Comparison of ENCODE assay signal across 8 mouse cellular contexts in genomic region chr2:45049279-45049678, GRCm38 (mm10).
DNase-seq lines count a peak whose midpoint lies in the region; ATAC-seq and TF ChIP-seq lines count a peak whose summit lies in the region.

No protein-coding gene starts in this region.

- TF ChIP-seq CTCF in intestine, postnatal 0 days (IDR thresholded peaks at IDR 0.05; ENCODE audit: low read depth) = no peak
- no peak for TF ChIP-seq CTCF in stomach, postnatal 0 days (IDR thresholded peaks at IDR 0.05; ENCODE audit: low read depth)

- peaks cover 14% of the 10 kb centered on the region for H3K4me1 ChIP-seq in intestine, embryonic 16.5 days (ENCODE audit: control insufficient read depth, insufficient read depth, low read length)
- H3K4me1 ChIP-seq in intestine, postnatal 0 days (replicated peaks; ENCODE audit: control insufficient read depth, insufficient read depth, low read length) = no peaks in the 10 kb centered on the region
- H3K4me1 ChIP-seq in liver, embryonic 11.5 days (replicated peaks; ENCODE audit: control insufficient read depth, insufficient read depth, low read length) = peaks cover 61% of the 10 kb centered on the region
- H3K4me1 ChIP-seq in stomach, postnatal 0 days (replicated peaks; ENCODE audit: control insufficient read depth, insufficient read depth) = 0 out of 2 replicates have a peak, but pooled peaks cover 2% of the 10 kb centered on the region

- ATAC-seq in intestine, embryonic 16.5 days = 0 out of 2 replicates have a peak, but pooled peaks have one; percentile 36
- ATAC-seq in intestine, postnatal 0 days = no peak
- 0 out of 2 replicates have a peak, but pooled peaks have one; percentile 13 for ATAC-seq in liver, embryonic 11.5 days (replicated peaks; ENCODE audit: low FRiP score)
- no peak for ATAC-seq in cerebellum, adult (ENCODE audit: insufficient number of reproducible peaks, low FRiP score, low TSS enrichment)
- ATAC-seq in stomach, postnatal 0 days (ENCODE audit: low FRiP score, low TSS enrichment) = no peak

- no peak overlapping the region for H3K27ac ChIP-seq in intestine, embryonic 16.5 days (ENCODE audit: low read length)
- no peak overlapping the region for H3K27ac ChIP-seq in intestine, postnatal 0 days (ENCODE audit: low read depth, low read length)
- no peak overlapping the region for H3K27ac ChIP-seq in liver, embryonic 11.5 days (ENCODE audit: low read depth, low read length)
- no peak overlapping the region for H3K27ac ChIP-seq in stomach, postnatal 0 days (replicated peaks)

- DNase-seq in A20 (ENCODE audit: low read depth, low spot score) (peak; percentile 44), adipocyte (ENCODE audit: low spot score) (peak; percentile 40)
- no peak for DNase-seq in liver, embryonic 11.5 days (ENCODE audit: low spot score)
- DNase-seq in urinary bladder, postnatal 25 days (ENCODE audit: low spot score) = no peak
- no peak for DNase-seq in stomach, postnatal 0 days (ENCODE audit: low spot score)

- no peak overlapping the region for H3K4me2 ChIP-seq in intestine, embryonic 16.5 days (ENCODE audit: low read depth, low read length)
- H3K4me2 ChIP-seq in intestine, postnatal 0 days (replicated peaks; ENCODE audit: low read depth) = no peak overlapping the region
- no peak overlapping the region for H3K4me2 ChIP-seq in liver, embryonic 11.5 days
- no peak overlapping the region for H3K4me2 ChIP-seq in stomach, postnatal 0 days (replicated peaks; ENCODE audit: low read depth)

- H3K9ac ChIP-seq in intestine, embryonic 16.5 days (ENCODE audit: low read depth, low read length) = no peak overlapping the region
- no peak overlapping the region for H3K9ac ChIP-seq in intestine, postnatal 0 days (ENCODE audit: low read depth, low read length)
- no peak overlapping the region for H3K9ac ChIP-seq in liver, embryonic 11.5 days (ENCODE audit: low read depth, low read length)
- H3K9ac ChIP-seq in stomach, postnatal 0 days (ENCODE audit: low read length) = no peak overlapping the region

- 55% methylated on average over 2 of the region's 2 CpGs for WGBS in intestine, embryonic 16.5 days
- WGBS in intestine, postnatal 0 days = 63% methylated on average over 2 of the region's 2 CpGs
- WGBS in liver, embryonic 11.5 days = 43% methylated on average over 2 of the region's 2 CpGs
- 54% methylated on average over 2 of the region's 2 CpGs for WGBS in stomach, postnatal 0 days

- TF ChIP-seq EP300 in stomach, postnatal 0 days (optimal IDR thresholded peaks at IDR 0.05) = no peak

- no peaks in the 10 kb centered on the region for H3K9me3 ChIP-seq in intestine, embryonic 16.5 days (ENCODE audit: control insufficient read depth, low read length)
- no peaks in the 10 kb centered on the region for H3K9me3 ChIP-seq in intestine, postnatal 0 days (ENCODE audit: control insufficient read depth)
- H3K9me3 ChIP-seq in liver, embryonic 11.5 days (ENCODE audit: control insufficient read depth, low read length) = no peaks in the 10 kb centered on the region
- H3K9me3 ChIP-seq in stomach, postnatal 0 days (ENCODE audit: control insufficient read depth, low read length) = no peaks in the 10 kb centered on the region

- H3K27me3 ChIP-seq in intestine, embryonic 16.5 days (replicated peaks; ENCODE audit: control insufficient read depth, insufficient read depth, low read length) = no peaks in the 10 kb centered on the region
- 0 out of 2 replicates have a peak, but pooled peaks cover 3% of the 10 kb centered on the region for H3K27me3 ChIP-seq in intestine, postnatal 0 days (replicated peaks; ENCODE audit: control insufficient read depth, insufficient read depth, low read length)
- no peaks in the 10 kb centered on the region for H3K27me3 ChIP-seq in liver, embryonic 11.5 days (replicated peaks; ENCODE audit: control insufficient read depth, insufficient read depth, low read length)
- H3K27me3 ChIP-seq in stomach, postnatal 0 days (ENCODE audit: control insufficient read depth, insufficient read depth, low read length) = no peaks in the 10 kb centered on the region

- H3K36me3 ChIP-seq in intestine, embryonic 16.5 days (ENCODE audit: control insufficient read depth, insufficient read depth, low read length) = no peaks in the 10 kb centered on the region
- no peaks in the 10 kb centered on the region for H3K36me3 ChIP-seq in intestine, postnatal 0 days (ENCODE audit: control insufficient read depth, insufficient read depth)
- no peaks in the 10 kb centered on the region; the same call in 1 of the 2 replicates for H3K36me3 ChIP-seq in liver, embryonic 11.5 days (ENCODE audit: control insufficient read depth, insufficient read depth, low read length)
- no peaks in the 10 kb centered on the region for H3K36me3 ChIP-seq in stomach, postnatal 0 days (ENCODE audit: control insufficient read depth, insufficient read depth, low read length)

- H3K4me3 ChIP-seq in intestine, embryonic 16.5 days (ENCODE audit: low read length) = no peak overlapping the region
- H3K4me3 ChIP-seq in intestine, postnatal 0 days (ENCODE audit: low read depth, low read length) = no peak overlapping the region
- no peak overlapping the region for H3K4me3 ChIP-seq in liver, embryonic 11.5 days (ENCODE audit: low read depth, low read length)
- no peak overlapping the region for H3K4me3 ChIP-seq in stomach, postnatal 0 days (ENCODE audit: low read depth, low read length)

Comparison
In these comparisons a context has a peak if more than half of its experiments do, and no peak if none do; other contexts are left out.
1. ATAC-seq: peak in intestine, embryonic 16.5 days (single experiment) and liver, embryonic 11.5 days (single experiment); none in intestine, postnatal 0 days (single experiment), cerebellum, adult (single experiment) and stomach, postnatal 0 days (single experiment).
2. DNase-seq: peak in A20 (single experiment) and adipocyte (single experiment); none in liver, embryonic 11.5 days (single experiment), urinary bladder, postnatal 25 days (single experiment) and stomach, postnatal 0 days (single experiment).